Mouse (Mus musculus) neural tube, embryonic 11.5 days (tissue): Measurements from ENCODE around the gene Thap4. TPM values are rescaled to one million over a fixed set of nuclear protein-coding genes. Genes with fewer than 3 reads are reported as not detected.
A peak's percentile ranks its signal among the peaks of the same experiment; 100 is the strongest.

Experiments used
- ATAC-seq: fragments of 200-750 bp; cut with Nextera tagmentation; 2 replicates; pipeline ENCODE4 v1.8.0; 2017; ENCODE audit warnings: moderate number of reproducible peaks, mild to moderate bottlenecking, moderate TSS enrichment, moderate library complexity; ENCODE audit not compliant: insufficient read depth, low FRiP score, low TSS enrichment
- DNase-seq: peaks from one replicate; pipeline ENCODE4 v3.0.0-alpha.2; 2015; ENCODE audit warnings: low spot score
- H3K27ac ChIP-seq: fragments of 300-500 bp; sonication (generic); 2 replicates; pipeline ENCODE4 v1.5.1; 2014; ENCODE audit warnings: low read depth, mild to moderate bottlenecking, low read length
- H3K27me3 ChIP-seq: fragments of 300-500 bp; sonication (generic); 2 replicates; pipeline ENCODE4 v1.6.1; 2014; ENCODE audit warnings: mild to moderate bottlenecking, low read length, mixed read lengths; ENCODE audit not compliant: control insufficient read depth, insufficient read depth
- H3K36me3 ChIP-seq: fragments of 300-500 bp; sonication (generic); 2 replicates; pipeline ENCODE4 v1.6.1; 2014; ENCODE audit warnings: mild to moderate bottlenecking, low read length, moderate library complexity, mixed read lengths; ENCODE audit not compliant: control insufficient read depth, insufficient read depth
- H3K4me1 ChIP-seq: fragments of 300-500 bp; sonication (generic); 2 replicates; pipeline ENCODE4 v1.6.1; 2014; ENCODE audit warnings: low read length, mixed read lengths; ENCODE audit not compliant: control insufficient read depth, insufficient read depth
- H3K4me2 ChIP-seq: fragments of 300-500 bp; sonication (generic); 2 replicates; pipeline ENCODE4 v1.6.1; 2014; ENCODE audit warnings: low read depth, mild to moderate bottlenecking, moderate library complexity
- H3K4me3 ChIP-seq: fragments of 300-500 bp; sonication (generic); 2 replicates; pipeline ENCODE4 v1.5.1; 2014; ENCODE audit warnings: low read depth, low read length
- H3K9ac ChIP-seq: fragments of 300-500 bp; sonication (generic); 2 replicates; pipeline ENCODE4 v1.6.1; 2014; ENCODE audit warnings: mild to moderate bottlenecking, low read length
- H3K9me3 ChIP-seq: fragments of 300-500 bp; sonication (generic); 2 replicates; pipeline ENCODE4 v1.6.1; 2016; ENCODE audit warnings: low read length; ENCODE audit not compliant: control insufficient read depth
- WGBS: fragments of 180-500 bp; shearing (Covaris S2); extraction: QIAGEN DNeasy Blood & Tissue Kit; methylation state at CpG from one replicate; pipeline ENCODE4 v1.1.7; 2014; 5-methylcytosine and 5-hydroxymethylcytosine counted together
- polyA plus RNA-seq: library from polyadenylated mRNA; unstranded; fragments of >200 nt; fragmentation: Nextera tagmentation; extraction: Ambion mirVana; gene quantifications from 2 replicates; pipeline ENCODE4 v1.2.1, GENCODE M21; 2014

Thap4 gene
- polyA plus RNA-seq: 38.0 and 42.3 TPM in 2 replicates

DNA sequence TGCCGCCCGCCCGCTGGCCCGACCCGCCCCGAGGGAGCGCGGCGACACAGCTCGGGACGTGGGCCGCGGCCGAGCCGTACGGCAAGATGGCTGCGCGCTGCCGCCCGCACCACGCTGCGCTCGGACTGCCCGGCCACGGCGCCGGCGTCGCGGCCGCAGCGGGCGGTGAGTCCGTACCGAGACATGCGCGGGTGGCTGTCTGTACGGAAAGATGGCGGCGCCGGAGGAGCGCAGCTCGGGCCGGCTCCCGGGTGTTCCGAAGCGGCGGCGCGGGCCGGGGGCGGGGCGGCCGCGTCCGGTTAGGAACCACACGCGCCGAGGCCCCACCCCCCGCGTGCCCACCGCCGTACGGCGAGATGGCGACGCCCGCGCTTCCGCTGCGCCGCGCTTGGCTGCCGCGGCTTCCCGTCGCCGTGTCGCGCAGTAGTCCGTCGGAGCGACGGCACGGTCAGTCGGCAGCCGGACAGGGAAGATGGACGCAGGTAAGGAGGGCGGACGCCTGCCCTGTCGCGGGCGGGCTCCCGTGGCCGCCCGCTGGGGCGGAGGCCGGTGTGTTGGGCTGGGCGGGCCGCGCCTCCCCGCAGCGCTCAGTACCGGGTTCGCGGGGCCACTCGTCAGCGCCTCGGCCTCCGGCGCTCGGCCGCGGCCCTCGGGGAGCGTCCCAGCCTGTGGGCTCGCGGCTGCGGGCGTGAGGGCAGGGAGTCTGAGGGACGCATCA is at the start of gene Thap4:
TSS of gene Thap4 (minus strand) at position 292 of the 718 bp plus-strand sequence.
- Histone ChIP-seq H3K9ac (peak within 1 kb of the TSS; percentile 85), H3K4me3 (peak within 1 kb of the TSS; percentile 95), H3K27ac (peak within 1 kb of the TSS; percentile 86), H3K27me3 (no peaks in the 10 kb centered on the region), H3K9me3 (no peaks in the 10 kb centered on the region), H3K4me2 (peak within 1 kb of the TSS; percentile 87), H3K36me3 (peaks cover 4% of the 10 kb centered on the region), H3K4me1 (peaks cover 6% of the 10 kb centered on the region; the same call in 1 of the 2 replicates)
- WGBS: under 1% methylated on average over 106 of the region's 121 CpGs
- DNase-seq: peak; percentile 93
- ATAC-seq: peak; percentile 90

DNA sequence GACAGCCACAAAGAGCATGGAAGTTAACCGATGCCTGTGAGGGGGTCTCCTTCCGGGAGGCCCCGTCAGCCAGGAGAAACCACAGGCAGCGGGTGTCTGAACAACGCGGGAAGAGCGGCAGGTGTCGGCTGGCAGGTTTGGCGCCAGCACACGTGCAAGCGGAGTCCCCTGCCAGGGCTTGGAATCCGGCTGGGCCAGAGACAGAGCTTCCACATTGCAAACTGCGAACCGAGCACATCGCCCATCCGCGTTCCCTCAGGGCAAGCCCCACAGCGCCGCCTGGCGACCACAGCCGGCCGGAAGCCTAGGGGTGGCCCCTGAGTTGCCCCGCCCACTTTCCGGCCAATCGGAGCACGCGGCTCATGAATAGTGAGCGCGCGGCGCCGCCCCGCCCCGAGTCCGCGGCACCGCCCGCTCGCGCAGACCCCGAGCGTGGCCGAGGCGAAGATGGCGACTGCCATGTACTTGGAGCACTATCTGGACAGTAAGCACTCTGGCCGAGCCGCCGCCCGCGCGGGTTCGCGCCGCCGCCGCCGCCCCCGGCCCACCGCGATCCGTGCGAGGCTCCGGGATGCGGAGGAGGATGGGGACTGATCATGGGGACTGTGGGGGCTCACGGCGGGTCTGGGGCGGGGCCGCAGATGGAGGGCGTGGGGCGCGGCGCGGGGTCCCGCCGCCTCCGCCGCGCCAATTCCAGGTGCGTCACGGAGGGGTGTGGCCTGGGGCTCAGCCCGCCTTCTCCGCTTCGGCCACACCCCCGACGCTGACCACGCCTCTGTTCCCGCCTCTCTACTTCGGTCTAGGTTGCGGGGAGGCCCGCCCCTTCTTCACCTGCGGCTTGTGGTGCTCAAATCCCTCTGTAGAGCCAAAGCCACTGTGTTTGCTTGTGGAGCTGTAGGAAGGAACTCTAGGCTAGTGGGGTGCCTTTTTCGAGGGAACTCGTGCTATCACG is 49.2 kb upstream of the Thap4 start, which contains the start of gene Ing5:
TSS of gene Ing5 (plus strand) at position 410 of the 952 bp plus-strand sequence.
- Histone ChIP-seq H3K27me3 (no peaks in the 10 kb centered on the region), H3K4me1 (peaks cover 15% of the 10 kb centered on the region), H3K27ac (peak within 1 kb of the TSS; percentile 89), H3K4me3 (peak within 1 kb of the TSS; percentile 65), H3K36me3 (peaks cover 3% of the 10 kb centered on the region), H3K4me2 (peak within 1 kb of the TSS; percentile 83), H3K9ac (peak within 1 kb of the TSS; percentile 89), H3K9me3 (no peaks in the 10 kb centered on the region)
- peak; percentile 99 for DNase-seq
- peak; percentile 90 for ATAC-seq
- under 1% methylated on average over 64 of the region's 94 CpGs for WGBS

DNA sequence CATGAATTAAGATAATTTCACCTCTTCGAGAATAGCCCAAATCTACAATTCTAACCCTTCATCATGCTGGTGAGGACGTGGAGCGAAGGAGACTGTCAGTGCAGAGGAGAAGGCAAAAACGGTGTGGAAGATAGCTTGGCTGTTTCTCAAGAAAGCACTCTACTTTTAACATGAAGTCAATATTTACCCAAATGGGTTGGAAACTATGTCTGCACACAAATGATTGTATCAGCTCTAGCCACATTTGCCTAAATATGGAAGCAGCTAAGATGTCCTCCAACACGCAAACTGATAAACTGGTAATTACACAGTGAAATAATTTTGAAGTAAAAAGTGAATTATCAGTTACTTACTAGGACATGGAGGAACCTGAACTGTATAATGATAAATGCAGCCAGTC is 48.1 kb upstream of the Thap4 start:
- H3K27me3 ChIP-seq: no peaks in the 10 kb centered on the region
- H3K4me1 ChIP-seq: peaks cover 15% of the 10 kb centered on the region
- WGBS: 84% methylated on average over 5 of the region's 5 CpGs
- H3K9me3 ChIP-seq: no peaks in the 10 kb centered on the region
- peak overlapping the region; percentile 83 for H3K4me2 ChIP-seq
- H3K36me3 ChIP-seq: peaks cover 1% of the 10 kb centered on the region; the same call in 1 of the 2 replicates
- H3K27ac ChIP-seq: no peak overlapping the region
- no peak overlapping the region for H3K9ac ChIP-seq
- H3K4me3 ChIP-seq: no peak overlapping the region
- no peak for ATAC-seq
- DNase-seq: no peak

GRCm38 (mm10) chr1:93801741-93802238 is 47.1 kb upstream of the Thap4 start, which contains the start of gene Dtymk:
Dtymk (minus strand) TSS chr1:93801934.
- Histone ChIP-seq H3K27me3 (no peaks in the 10 kb centered on the region), H3K4me3 (peak within 1 kb of the TSS; percentile 74), H3K36me3 (no peaks in the 10 kb centered on the region), H3K4me2 (peak within 1 kb of the TSS; percentile 75), H3K9me3 (no peaks in the 10 kb centered on the region), H3K9ac (peak within 1 kb of the TSS; percentile 83), H3K4me1 (peaks cover 15% of the 10 kb centered on the region), H3K27ac (peak within 1 kb of the TSS; percentile 41; the same call in 1 of the 2 replicates)
- under 1% methylated on average over 42 of the region's 42 CpGs for WGBS
- peak; percentile 93 for DNase-seq
- peak; percentile 54 for ATAC-seq

- peak overlapping the region; percentile 83 for H3K9ac ChIP-seq
- H3K4me1 ChIP-seq: peaks cover 15% of the 10 kb centered on the region
- H3K4me3 ChIP-seq: peak overlapping the region; percentile 74
- no peak overlapping the region for H3K27ac ChIP-seq
- no peaks in the 10 kb centered on the region for H3K36me3 ChIP-seq
- peak overlapping the region; percentile 75 for H3K4me2 ChIP-seq
- WGBS: 78% methylated on average over 21 of the region's 21 CpGs
- DNase-seq: no peak
- ATAC-seq: no peak
- H3K9me3 ChIP-seq: no peaks in the 10 kb centered on the region
- no peaks in the 10 kb centered on the region for H3K27me3 ChIP-seq
Measured at GRCm38 (mm10) chr1:93800670-93801503, 46.2 kb upstream of the Thap4 start.

DNA sequence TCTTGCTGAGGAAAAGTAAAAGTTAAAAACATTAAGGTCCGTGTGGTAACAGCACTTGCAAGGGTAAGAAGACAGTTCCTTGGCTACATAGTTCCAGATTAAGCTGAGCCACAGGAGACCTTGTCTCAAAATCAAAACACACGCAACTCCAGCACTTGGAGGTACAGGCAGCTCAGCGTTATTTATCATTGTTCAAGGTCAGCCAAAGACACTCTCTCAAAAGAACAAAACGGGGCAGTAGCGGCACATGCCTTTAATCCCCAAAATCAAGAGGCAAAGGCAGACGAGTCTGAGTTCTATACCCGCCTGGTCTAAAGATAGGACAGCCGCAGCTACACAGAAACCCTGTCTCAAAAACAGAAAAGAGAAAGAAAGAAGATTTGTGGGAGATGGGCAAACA is 41.2 kb upstream of the Thap4 start:
- peaks cover 2% of the 10 kb centered on the region for H3K4me1 ChIP-seq
- H3K4me3 ChIP-seq: no peak overlapping the region
- H3K9me3 ChIP-seq: no peaks in the 10 kb centered on the region
- peaks cover 21% of the 10 kb centered on the region for H3K36me3 ChIP-seq
- no peak overlapping the region for H3K9ac ChIP-seq
- no peak for DNase-seq
- H3K4me2 ChIP-seq: no peak overlapping the region
- no peak overlapping the region for H3K27ac ChIP-seq
- no peak for ATAC-seq
- WGBS: 89% methylated on average over 8 of the region's 8 CpGs
- no peaks in the 10 kb centered on the region for H3K27me3 ChIP-seq

DNA sequence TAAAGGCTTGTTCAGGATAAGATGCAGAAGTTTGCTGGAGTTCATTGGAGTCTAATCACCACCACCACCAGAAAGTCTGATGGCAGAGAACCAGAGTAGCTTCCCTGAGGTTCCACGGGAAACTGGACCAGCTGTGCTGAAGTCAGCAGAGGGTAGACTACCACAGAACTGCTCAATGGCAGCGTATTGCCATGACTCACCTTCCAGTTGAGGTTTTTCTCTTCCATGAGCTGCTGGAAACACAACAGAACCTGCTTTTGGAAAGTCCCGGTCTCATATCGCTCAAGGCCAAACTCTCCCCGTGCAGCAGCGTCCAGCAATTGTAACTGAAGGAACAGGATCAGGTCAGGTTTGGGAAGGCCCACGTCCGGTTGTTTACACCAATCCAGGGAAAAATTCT is 39.9 kb upstream of the Thap4 start:
- Histone ChIP-seq H3K9me3 (no peaks in the 10 kb centered on the region), H3K9ac (no peak overlapping the region), H3K4me2 (no peak overlapping the region), H3K27me3 (no peaks in the 10 kb centered on the region), H3K4me3 (no peak overlapping the region), H3K4me1 (no peaks in the 10 kb centered on the region), H3K36me3 (peaks cover 21% of the 10 kb centered on the region), H3K27ac (no peak overlapping the region)
- no peak for ATAC-seq
- DNase-seq: no peak
- WGBS: 97% methylated on average over 8 of the region's 8 CpGs

DNA sequence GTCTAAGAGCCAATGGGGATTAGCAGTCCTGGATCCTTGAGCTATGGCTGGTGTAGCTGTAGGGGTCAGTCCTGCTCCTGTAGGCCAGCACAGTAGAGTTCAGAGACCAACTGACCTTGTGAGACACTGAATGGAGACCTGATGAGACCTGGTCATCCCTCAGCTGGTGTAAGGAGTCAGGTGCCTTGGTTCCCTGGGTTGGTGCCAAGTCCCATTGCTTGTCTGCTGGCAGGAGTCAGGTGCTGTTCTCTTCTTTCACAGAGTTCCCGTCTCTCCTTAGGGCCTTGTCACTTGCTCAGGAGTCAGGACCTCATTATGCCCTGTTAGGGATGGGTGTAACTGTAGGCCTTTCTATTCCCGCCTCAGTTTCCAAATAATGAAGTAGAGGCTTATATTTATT is 32.2 kb upstream of the Thap4 start:
- Histone ChIP-seq H3K4me2 (no peak overlapping the region), H3K9ac (no peak overlapping the region), H3K9me3 (no peaks in the 10 kb centered on the region), H3K27me3 (no peaks in the 10 kb centered on the region), H3K4me1 (no peaks in the 10 kb centered on the region), H3K4me3 (no peak overlapping the region), H3K36me3 (peaks cover 30% of the 10 kb centered on the region), H3K27ac (no peak overlapping the region)
- 97% methylated on average over 2 of the region's 2 CpGs for WGBS
- ATAC-seq (no peak), DNase-seq (no peak)
